Mouse (Mus musculus) retina, postnatal 7 days (tissue): ENCODE data around the gene Brwd1.
"Not testable (repeated sequence)": the region's sequence is repeated elsewhere in the genome, so short reads cannot be mapped to it uniquely, and the experiment has no call there.

ENCODE experiments used
- DNase-seq: peaks from one replicate; pipeline ENCODE4 v3.0.0-alpha.2; 2012; ENCODE audit warnings: low read depth, low spot score

Gene Brwd1

DNA sequence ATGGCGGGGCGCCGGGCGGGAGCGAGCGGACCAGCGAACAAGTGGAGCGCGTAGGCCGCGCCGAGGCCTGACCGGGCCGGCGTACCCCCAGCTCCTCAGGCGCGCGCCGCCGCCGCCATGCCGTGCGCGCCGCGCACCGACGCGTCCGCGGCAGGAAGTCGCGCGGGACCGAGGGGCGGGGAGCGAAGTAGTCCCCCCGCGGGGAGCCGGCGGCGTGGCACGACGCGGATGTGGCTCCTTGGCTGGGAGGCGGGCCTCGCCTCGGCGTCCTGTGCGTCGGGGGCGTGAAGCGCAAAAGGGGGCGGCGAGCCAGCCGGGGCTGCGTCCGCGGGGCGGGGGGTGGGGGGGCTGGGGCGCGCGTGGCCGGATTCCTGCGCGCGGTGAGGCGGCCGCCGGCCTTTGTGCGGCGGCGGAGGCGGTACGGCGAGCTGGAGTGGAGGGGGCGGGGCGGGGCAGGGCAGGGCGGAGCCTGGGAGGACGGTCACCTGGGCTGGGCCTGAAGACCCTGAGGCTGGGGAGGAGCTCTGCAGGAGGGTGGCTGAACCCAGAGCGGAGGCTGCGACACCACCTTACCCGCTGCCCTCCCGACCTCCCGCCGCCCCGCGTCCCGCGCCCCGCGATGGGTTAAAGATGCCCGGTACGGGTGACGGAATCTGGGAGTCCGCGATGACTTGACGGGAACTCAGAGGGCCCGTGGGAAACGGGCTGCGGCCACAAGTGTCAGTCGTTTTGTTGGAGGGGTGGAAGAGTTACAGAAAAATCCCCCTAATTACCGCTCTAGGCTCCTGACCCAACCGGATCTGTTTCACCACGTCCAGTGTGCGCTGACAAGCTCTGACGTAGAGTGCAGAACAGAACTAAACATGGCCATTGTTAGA lies at the start of gene Brwd1:
Brwd1 (minus strand) TSS at position 226 of the 878 bp plus-strand sequence.
- DNase-seq = peak; percentile 83

DNA sequence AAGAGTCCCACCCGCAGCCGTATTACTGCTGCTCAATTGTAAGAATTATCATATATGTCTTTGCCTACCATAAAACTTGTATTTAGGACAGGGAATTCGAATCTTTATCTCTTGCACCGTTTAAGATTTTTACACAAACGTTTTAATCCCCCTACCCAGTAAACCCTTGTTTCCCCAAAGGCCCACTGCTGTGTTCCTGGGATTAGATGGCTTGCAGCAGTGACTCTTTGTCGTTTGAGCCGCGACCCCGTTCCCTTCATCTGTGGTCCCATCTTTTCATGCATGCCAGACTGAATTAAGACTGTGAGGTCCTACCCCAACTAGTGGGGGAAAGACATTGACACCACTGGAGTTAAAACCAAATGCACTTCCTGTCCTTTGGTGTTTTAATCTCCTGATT lies 46.1 kb upstream of the Brwd1 start:
- no peak for DNase-seq

DNA sequence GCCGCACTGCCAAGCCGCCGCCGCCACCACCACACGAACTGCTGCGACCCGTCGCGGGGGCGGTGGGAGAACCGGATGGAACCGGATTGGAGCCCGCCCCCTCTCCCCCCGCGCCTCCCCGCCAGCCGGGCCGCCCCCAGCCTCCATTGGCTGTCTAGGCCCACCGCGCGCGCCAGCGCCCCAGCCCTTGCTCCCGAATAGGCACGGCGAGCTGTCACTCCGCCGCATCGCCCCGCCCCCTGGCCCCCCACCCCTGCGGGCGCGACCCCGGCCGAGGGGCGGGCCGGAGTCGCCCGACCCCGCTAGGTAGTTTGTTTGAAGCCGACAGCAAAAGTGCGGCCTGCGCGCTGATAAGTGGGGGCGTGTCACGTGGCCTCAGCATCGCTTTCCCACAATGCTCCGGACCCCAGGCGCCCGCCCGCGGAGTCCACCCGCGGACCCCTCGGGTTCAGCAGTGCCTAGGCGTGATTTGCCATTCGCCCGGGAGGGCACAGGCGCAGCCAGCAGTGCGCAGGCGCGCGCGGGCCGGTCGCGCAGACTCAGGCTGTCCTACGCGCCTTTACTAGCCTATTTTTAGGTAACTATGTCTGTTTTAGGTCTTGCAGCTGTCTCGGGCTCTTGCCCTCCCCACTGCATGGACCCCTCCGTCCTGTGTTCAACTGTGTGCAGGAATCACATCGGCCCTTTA lies 45.5 kb upstream of the Brwd1 start, which contains the start of gene Hmgn1:
Hmgn1 (minus strand) TSS at position 73 of the 688 bp plus-strand sequence.
- DNase-seq = peak; percentile 92

DNA sequence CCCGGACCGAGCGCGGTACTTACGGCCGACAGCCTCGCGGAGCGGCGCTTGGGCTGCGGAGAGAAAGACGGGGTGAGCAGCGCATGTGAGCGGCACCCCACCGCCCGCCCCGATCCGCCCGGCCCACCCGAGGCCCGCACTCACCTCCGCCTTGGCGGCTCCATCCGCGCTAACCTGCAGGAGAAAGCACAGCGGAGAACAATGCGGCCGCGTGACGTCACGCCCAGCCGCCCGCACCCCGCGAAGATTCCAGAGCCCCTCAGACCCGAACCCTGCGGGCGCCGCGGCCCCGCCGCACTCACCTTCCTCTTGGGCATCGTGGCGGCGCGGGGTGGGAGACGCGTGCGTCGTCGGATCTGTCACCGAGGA lies 44.9 kb upstream of the Brwd1 start:
- DNase-seq = no peak

DNA sequence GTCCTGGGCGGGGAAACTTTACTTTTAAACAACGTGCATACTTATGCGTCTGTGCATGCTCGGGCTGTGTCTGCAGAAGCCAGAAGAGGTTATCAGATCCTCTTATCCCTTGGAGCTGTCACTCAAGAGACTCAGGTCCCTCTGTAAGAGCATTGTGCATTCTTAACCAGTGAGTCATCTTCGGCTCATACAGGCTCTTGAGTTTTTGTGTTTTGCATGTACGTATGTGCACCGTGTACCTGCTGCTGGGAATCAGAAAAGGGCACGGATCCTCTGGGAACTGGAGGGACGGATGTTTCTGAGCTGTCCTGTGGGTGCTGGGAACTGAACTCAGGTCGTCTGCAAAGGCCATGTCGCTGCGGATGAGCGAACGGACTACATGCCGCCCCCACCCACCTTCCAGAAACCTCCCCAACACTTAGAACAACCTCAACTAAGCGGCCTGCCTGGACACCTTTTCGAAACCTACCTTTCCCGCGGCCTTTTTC lies 44.4 kb upstream of the Brwd1 start:
- no peak for DNase-seq

DNA sequence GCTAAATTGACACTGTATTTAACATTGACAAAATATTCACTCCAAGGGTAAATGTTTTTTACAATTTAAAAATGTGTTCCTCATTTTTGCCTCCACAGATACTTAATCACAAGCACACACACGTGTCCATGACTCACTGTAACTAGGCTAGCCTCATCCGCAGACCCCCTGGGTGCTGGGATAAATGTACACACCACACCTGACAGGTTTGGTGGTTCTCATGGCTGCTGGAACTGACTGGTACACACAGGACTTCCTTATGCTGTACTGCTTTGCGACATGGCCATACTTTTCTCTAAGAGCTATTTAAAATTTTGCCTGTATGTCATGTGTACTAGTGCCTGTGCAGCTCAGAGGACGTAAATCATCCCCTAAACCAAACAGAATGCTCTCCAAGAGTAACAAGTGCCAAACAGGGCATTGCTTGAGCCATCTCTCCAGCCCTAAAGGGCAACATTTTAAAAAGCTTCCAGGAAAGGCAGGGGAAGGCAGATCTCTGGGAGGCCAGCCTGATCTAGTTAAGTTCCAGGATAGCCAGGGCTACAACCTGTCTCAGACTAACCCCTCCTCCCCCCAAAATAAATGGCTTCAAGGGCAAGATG lies 37.8 kb upstream of the Brwd1 start:
- no peak for DNase-seq

DNA sequence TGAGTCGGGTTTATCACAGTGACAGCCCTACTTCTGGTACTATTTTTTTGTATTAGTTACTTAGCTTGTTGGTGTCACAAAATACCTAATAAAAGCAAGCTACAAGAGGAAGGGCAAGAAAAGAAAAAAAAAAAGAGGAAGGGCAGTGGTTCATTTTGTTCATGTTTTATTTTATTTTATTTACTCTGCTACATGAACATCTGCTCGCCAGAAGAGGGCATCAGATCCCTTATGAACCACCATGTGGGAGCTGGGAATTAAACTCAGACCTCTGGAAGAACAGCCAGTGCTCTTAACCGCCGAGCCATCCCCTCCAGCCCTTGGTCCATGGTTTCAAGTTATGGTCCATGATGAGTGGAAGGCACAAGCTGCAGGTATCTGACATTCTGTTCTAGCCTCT lies 32.4 kb upstream of the Brwd1 start:
- DNase-seq = no peak

DNA sequence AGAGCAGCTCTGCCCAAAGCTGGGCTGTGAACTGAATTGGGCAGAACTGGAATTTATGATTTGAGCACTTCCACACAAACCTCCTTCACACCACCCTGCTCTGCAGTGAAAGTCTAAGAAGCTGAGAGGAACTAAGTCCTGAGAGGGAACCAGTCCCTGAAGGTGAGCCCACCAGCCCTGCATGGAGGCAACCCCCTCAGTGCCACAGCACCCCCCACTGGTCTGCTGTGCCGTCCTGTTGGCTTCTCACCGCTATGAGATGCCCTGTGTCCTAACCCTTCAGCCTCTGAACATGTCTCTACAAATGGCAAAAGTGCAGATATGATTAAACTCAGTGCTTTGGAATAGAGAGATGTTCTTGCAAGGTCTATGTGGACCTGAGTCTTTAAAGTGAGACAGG lies 30.4 kb upstream of the Brwd1 start:
- DNase-seq = no peak

DNA sequence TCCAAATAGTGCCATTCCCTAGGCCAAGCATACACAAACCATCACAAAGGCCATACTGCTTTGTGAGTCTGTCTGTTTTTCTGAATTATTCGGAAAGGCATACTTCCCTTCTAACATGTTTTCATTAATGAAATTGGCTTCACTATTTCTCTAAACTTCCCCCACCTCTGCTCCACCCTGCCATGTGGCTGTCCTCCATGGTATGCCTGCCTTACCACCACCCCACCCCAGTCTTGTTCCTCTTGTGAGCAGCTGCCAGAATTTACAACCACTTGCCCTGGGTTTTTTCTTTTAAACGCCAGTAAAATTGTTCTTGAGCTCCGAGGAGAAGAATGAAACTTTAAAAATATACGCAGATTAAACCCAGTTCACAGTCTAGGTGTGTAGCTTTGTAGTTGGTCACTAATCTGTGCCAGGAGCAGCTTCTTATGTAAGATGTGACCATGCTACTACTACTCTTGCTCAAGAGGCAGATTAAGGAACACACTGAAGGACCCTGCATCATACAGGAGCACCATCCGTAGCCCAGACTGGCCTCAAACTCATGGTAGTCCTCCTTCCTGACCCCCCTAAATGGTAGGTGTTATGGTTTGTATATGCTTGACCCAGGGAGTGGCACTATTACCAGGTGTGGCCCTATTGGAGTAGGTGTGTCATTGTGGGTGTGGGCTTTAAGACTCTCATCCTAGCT lies 28.5 kb upstream of the Brwd1 start:
- no peak for DNase-seq

DNA sequence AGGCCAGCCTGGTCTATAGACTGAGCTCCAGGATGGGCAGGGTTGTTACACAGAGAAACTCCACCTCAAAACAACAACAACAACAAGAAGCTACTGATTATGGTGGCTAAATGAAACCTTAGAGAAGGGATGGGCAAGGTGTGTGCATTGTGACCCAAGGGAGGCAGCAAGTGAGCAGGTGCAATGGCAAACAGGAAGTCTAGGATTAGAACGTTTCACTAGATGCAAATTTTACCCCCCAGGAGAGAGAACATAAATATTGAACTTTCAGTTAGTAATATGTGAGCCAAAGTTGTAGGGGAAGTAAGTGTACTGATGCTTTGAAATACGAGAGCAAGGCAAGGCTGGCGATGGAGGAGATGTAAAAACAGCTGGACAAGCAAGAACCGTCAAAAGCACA lies 27.3 kb upstream of the Brwd1 start:
- no peak for DNase-seq

DNA sequence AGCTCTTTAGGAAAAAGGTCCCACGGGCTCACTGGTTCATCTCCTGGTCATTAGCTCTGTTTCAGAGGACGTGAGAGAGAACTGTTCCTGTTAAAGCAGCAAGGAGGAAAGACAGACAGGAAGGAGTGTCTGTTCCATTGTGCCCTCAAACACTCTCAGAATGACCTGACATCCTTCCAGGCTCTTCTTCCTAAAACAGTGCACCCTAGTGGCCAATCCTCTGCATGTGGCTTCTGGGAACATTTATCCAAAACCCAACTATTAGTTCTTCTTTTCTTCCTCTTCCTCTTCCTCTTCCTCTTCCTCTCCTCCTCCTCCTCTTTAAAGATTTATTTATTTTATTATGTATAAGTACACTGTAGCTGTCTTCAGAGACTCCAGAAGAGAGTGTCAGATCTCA lies 20.7 kb upstream of the Brwd1 start:
- no peak for DNase-seq

DNA sequence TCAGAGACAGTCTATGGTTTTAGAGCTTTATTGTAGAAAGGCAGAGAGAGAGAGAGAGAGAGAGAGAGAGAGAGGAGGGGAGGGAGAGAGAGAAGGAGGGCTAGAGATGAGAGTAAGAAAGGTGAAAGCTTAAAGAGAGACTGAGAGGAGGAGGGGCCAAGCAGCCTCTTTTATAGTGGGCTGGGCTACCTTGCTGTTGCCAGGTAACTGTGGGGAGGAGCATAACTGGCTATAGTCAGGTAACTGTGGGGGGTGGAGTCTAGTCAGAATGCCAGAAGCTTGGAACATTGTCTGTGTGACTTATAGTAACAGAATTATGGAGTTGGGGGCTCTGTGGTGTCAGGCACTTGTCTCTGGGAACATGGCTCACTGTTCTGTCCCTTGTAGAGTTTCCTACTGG lies 15.5 kb upstream of the Brwd1 start:
- DNase-seq = not testable (repeated sequence)

DNA sequence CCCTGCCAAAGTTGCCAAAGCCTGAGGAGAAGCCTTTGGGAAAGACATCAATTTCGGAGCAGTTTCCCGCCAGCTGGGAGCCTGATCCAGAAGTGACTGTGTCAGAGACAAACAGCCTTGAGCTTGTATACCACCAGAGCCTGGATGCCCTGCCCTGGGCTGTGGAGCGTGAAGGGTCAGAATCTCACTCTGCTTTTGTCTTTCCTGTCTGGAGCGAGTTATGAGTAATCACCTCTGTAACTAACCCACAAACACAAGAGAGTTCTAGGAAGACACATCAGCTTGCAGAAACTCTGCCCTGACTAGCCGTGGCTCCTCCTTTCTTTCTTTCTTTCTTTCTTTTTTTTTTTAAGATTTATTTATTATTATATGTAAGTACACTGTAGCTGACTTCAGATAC lies 13.6 kb upstream of the Brwd1 start:
- DNase-seq = no peak

DNA sequence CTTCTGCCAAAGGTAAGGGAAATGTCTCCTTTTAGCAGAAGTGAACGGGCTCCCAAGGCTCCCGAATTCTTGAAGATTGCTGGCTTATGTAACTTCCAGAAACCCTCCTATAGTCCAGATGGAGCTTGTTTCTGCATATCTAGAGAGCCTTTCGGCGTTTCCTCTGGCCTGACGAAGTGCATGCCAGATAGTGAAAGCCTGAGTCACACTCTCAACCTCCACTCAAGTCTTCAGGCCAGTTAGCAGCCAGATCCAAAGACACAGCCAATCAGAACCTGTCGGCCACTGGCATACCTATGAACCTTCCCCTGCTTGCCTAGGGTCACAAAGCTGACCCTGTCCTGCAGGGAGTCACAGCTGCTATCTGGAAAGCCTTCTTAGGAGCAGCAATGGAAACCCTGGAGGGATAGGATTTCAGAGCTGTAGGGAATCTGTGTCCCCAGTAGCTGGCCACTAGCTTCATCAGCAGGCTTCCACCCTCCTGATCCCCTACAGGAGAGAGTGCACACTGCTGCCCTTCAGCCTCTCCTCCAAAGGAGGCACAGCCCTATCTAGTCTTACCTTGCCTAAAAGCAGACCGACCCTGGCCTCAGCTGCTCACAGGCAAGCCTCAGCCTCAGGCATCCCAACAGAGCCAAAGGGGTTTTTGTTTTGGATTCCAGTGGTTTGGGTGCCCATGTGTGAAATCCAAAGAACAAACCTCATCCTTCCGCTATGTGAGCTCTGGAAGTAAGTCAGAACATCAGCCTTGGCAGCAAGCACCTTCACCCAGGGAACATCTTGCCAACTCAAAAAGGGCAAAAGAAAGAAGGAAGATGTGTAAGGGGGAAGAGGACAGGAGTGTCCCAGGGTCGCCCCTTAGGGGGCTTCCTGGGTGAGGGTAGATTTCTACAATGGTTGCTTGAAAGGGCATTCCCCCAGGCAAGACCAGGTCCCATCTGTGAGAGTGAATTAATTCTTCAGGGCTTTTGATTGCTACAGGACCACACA lies 9.5 kb upstream of the Brwd1 start:
- no peak for DNase-seq

DNA sequence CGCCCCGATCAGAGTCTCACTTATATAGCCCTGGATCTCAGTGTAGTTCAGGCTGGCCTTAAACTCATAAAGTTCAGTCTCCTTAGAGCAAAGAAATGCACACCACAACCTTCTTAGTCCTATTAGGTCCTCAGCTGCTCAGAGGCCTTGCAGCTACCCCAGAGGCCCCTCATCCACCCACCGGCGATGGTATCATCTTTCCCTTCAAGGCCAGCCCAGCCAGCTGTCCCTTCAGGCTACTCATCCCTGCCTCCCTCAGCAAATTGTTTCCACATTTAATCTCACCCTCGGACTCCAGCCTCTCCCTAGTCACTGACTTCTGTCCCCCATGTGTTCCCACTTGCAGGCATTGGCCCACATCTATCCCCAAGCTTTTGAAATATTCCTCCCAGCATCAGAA lies 5.8 kb upstream of the Brwd1 start:
- DNase-seq = no peak

DNA sequence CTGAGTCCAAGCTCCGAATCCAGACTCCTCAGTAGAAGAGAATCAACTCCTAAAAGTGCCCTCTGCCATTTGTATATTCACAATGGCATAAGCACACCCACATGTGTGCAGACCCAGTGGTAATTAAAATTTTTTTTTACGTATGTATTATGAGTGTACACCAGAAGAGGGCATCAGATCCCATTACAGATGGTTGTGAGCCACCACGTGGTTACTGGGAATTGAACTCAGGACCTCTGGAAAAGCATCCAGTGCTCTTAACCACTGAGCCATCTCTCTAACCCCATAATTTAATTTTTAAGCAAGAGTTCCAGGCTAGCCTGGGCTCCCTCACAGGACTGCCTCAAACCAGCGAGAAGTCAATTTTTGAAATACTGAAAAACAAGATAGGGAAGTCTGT lies 5.1 kb upstream of the Brwd1 start:
- no peak for DNase-seq

DNA sequence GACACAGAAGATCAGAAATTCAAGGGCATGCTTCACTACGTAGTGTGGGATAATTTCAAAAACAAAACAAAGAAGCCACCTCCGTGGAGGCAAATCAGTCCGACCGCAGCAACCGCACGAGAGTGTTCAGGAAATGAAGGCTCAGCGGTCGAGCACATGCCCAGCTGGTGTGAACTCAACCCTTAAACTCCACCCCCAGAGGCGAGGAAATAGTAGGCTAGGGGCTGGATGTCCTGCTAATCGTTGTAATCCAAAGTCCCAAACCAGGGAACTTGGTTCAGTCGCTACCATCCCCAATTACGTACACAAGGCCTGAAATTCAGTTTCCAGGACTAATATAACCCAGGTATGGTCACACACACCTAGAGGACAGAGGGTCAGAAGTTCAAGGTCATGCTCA lies 4.7 kb upstream of the Brwd1 start:
- no peak for DNase-seq

DNA sequence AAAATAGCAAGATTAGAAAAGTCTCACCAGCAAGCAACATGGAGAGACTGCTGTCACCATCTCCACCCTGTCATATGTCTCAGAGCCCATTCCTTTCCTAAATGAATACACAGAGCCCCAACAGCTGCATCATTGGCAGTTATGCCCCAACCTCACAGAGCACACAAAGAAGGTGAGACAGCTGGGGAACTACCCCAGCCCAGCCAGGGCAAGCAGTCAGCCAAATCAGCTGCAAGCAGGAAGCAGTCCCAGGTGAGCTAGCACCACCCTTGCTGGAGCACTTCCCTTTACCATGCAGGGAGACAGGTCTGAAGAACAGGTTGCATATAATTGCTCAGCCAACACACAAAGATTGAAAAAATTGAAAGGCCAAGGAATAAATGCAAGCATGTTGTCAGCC lies 3.3 kb upstream of the Brwd1 start:
- DNase-seq = no peak

DNA sequence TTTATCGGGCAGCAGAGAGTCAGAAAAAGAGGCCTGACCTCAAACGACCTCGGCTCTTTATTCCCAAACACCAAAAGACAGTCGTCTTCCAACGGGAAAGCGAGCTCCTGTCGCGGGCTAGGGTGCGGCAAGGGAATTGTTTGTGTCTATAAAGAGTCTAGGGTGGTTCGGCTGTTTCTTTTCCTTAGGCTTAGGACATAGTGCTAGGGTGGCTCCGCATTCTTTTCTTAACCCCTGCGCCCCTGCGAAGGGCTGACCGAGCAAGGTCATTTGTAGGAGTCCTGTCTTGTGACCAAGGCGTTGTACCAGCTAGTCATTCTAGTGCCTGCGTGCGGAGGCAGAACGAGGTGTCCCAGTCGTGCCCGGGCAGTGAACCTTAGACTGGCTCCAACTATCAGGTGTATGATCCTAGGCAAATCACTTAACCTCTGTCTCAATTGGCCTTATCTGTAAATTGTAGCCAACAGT lies 887 bp upstream of the Brwd1 start:
- DNase-seq = no peak

DNA sequence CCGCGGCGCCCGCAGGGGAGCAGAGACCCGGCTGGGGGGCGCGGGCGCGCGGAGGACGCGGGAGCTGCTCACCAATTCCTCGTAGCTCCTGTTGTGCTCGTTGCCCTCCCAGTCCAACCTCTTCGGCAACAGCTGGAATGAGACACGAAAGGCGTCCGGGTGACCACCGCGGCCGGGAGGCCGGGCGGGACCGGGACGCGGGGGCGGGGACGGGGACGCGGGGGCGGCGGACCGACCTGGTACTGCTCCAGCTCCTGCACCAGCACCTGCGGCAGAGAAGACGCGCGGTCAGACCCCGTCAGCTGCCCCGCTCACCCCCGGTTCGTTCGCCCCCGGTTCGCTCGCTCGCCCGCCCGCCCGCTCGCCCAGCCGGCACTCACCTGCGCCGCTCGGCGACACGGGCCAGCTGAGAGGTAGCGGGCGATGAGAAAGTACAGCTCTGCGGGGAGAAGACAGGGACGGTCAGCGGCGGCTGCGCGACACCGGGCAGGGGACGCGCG lies 534 bp downstream of the Brwd1 start:
- DNase-seq = no peak
